Mouse (Mus musculus): Measurements from ENCODE around the gene Lrmp.

DNA sequence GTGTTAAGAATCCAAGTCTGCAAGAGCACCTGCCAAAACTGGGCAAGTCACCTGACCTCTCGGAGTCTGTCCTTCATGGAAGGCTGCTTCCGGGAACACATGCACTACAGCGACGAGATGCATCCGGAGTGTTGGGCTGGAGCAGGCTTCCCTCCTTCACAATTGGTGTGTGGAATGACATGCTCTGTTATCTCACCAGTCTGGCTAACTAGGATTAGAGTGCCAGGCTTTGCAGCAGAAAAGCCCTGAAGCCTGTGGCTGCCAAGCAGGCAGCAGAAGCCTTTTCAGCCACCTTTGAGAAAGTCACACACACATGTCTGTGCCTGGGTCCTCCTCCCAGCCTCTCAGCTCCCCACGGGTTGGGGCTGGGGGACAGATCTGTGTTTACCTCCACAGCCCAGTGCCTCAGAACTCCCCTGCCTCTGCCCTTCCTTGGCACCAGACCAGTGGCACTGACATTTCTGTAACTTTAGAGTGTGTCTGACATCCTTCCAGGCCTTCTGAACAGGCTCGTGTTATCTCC lies 10.2 kb downstream of the Lrmp start:
- TF ChIP-seq CTCF (IDR thresholded peaks at IDR 0.05; ENCODE audit: low read depth, low read length) (no peak), GATA1 (IDR thresholded peaks at IDR 0.05; ENCODE audit: borderline replicate concordance, low read length) (no peak), TAL1 (conservative IDR thresholded peaks at IDR 0.05; ENCODE audit: low read depth, low read length) (no peak), POLR2AphosphoS5 (IDR thresholded peaks at IDR 0.05; ENCODE audit: insufficient replicate concordance, low read depth, low read length) (no peak)
